Mouse (Mus musculus): ENCODE results near the gene Rsbn1.

GRCm38 (mm10) chr3:104006896-104007466 is 93.1 kb downstream of the Rsbn1 start:
- TF ChIP-seq CTCF (IDR thresholded peaks at IDR 0.05; ENCODE audit: insufficient read depth, low read length), result no peak
- TF ChIP-seq POLR2A (IDR thresholded peaks at IDR 0.05; ENCODE audit: borderline replicate concordance, extremely low read depth, low read depth, low read length), result no peak

All from lung, adult 2 months (tissue).